Mouse (Mus musculus): ENCODE measurements around the gene Dhdh.

DNA sequence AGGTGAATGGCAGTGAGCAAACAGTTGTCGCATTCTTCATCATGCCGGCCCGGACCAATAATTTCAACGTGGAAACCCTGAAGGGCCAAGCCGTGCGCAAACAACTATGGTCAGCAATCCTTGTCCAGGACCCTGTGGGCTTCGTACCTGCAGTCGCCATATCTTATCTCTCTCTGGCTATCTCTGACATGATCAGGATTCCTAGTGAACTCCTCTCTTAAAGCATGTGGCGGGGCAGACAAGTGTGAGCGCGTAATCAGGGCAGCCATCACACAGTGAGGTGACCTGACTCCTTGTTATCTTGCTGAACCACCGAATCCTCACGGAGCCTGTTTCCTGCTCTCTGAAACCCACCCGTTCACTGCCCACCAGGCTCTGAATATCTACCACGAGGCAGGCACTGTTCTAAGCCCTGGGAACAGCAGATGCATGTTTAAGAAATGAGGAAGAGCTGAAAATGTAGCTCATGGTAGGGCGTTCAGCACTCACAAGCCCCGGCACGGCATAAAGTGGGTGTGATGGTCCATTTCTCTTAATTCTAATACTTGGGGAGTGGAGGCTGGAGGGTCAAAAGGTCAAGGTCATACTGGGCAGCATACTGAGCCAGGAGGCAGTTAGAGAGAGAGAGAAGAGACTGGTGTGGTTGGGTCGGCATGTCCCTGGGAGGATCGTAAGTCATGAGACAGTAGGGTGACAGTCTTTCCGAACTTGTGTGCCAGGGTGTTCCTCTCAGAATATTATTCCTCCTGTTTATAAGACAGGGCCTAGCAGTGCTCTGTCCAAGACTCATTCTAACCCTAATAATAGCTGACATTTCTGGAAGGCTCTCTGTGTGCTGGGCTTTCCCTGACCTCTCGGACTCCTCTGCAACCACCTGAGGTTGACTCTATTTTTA is 44.8 kb downstream of the Dhdh start:
- no peak for TF ChIP-seq TAL1 (IDR thresholded peaks at IDR 0.05; ENCODE audit: low read length)
- TF ChIP-seq GATA1 (IDR thresholded peaks at IDR 0.05; ENCODE audit: low read length), result no peak
